Mouse (Mus musculus): ENCODE measurements around the gene Fam124b.

Fam124b gene

GRCm38 (mm10) chr1:80218268-80218667 is at the start of gene Fam124b:
TSS of gene Fam124b (minus strand) at chr1:80218473.
- peak; percentile 38 for DNase-seq (ENCODE audit: low spot score)

- DNase-seq (ENCODE audit: low spot score): no peak
These were observed 42.2 kb upstream of the Fam124b start for GRCm38 (mm10) chr1:80260443-80260842.

- no peak for DNase-seq (ENCODE audit: low spot score)
These were observed 40.4 kb upstream of the Fam124b start for GRCm38 (mm10) chr1:80258632-80259031.

- DNase-seq (ENCODE audit: low spot score): no peak
These were observed 35.0 kb upstream of the Fam124b start for GRCm38 (mm10) chr1:80253309-80253708.

- DNase-seq (ENCODE audit: low spot score): no peak
These were observed 32.0 kb upstream of the Fam124b start for GRCm38 (mm10) chr1:80250247-80250646.

- DNase-seq (ENCODE audit: low spot score): no peak
These were observed 28.9 kb upstream of the Fam124b start for GRCm38 (mm10) chr1:80247131-80247530.

- no peak for DNase-seq (ENCODE audit: low spot score)
These were observed 25.9 kb upstream of the Fam124b start for GRCm38 (mm10) chr1:80244123-80244522.

- DNase-seq (ENCODE audit: low spot score): no peak
These were observed 23.3 kb upstream of the Fam124b start for GRCm38 (mm10) chr1:80241579-80241978.

GRCm38 (mm10) chr1:80240017-80240660 is 21.9 kb upstream of the Fam124b start:
- no peak for DNase-seq (ENCODE audit: low spot score)

- DNase-seq (ENCODE audit: low spot score): no peak
These were observed 21.2 kb upstream of the Fam124b start for GRCm38 (mm10) chr1:80239481-80239880.

GRCm38 (mm10) chr1:80236951-80237702 is 18.9 kb upstream of the Fam124b start:
- DNase-seq (ENCODE audit: low spot score): no peak

- no peak for DNase-seq (ENCODE audit: low spot score)
These were observed 17.9 kb upstream of the Fam124b start for GRCm38 (mm10) chr1:80236126-80236525.

- no peak for DNase-seq (ENCODE audit: low spot score)
These were observed 12.3 kb upstream of the Fam124b start for GRCm38 (mm10) chr1:80230612-80231011.

GRCm38 (mm10) chr1:80224839-80225412 is 6.7 kb upstream of the Fam124b start:
- no peak for DNase-seq (ENCODE audit: low spot score)

- no peak for DNase-seq (ENCODE audit: low spot score)
These were observed 2.9 kb upstream of the Fam124b start for GRCm38 (mm10) chr1:80221151-80221550.

GRCm38 (mm10) chr1:80213826-80214225 is 4.4 kb downstream of the Fam124b start:
- no peak for DNase-seq (ENCODE audit: low spot score)

GRCm38 (mm10) chr1:80213146-80213545 is 5.1 kb downstream of the Fam124b start:
- no peak for DNase-seq (ENCODE audit: low spot score)

- DNase-seq (ENCODE audit: low spot score): no peak
These were observed 16.0 kb downstream of the Fam124b start for GRCm38 (mm10) chr1:80202314-80202713.

- DNase-seq (ENCODE audit: low spot score): no peak
These were observed 25.4 kb downstream of the Fam124b start for GRCm38 (mm10) chr1:80192837-80193236.

- no peak for DNase-seq (ENCODE audit: low spot score)
These were observed 36.9 kb downstream of the Fam124b start for GRCm38 (mm10) chr1:80181414-80181805.

GRCm38 (mm10) chr1:80180767-80181413 is 37.4 kb downstream of the Fam124b start:
- peak; percentile 36 for DNase-seq (ENCODE audit: low spot score)

- DNase-seq (ENCODE audit: low spot score): peak; percentile 29
These were observed 38.1 kb downstream of the Fam124b start for GRCm38 (mm10) chr1:80180128-80180527.
